Mouse (Mus musculus) layer of hippocampus, adult 11-12 months (tissue): ENCODE measurements at regions not wholly inside any gene's neighbourhood (a gene's known extent, or its start where the extent isn't known, plus 50 kb on each side); places are given as distances from the start of the nearest gene placed in this dataset.

Experiments used
- DNase-seq: peaks from one replicate; pipeline ENCODE4 v3.0.0; 2022; ENCODE audit warnings: low spot score

DNA sequence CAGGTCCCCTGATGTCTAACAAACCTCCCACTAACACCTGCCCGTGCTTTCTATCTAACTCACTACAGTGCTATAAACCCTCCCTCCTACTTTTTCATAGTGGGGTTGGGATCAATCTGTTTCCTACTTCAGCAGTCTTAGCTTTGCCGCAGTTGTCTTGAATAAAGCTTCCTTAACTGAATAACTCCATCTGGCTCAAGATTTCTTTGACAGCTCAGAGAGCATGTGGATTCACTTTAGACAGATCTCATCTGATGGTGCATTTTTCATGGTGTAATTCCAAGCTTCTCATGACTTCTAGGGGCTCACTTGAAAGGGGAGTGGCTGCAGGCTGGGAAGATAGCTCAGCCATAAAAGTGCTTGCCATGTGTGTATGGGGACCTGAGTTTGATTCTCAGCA is 313.2 kb upstream of the Dpyd start:
- peak; percentile 3 for DNase-seq

GRCm38 (mm10) chr3:118275917-118276316 is 286.0 kb upstream of the Dpyd start:
- DNase-seq: no peak

DNA sequence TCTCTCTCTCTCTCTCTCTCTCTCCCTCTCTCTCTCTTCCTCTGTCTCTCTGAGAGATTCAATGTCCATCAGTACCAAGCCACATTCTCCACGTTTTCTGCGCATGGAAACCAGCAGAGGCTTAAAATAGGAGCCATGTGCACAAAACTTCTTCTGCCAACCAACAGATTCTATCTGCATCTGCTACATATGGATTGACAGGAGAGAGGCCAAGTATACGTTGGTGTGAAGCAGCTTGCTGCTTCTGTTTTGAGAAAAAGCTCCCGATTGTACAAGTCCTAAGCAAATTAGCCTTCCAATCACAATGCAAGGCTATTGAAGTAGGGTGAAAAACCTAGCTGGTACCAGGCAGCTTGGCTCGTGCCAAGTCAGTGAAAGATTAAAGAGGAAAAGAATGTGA is 283.7 kb upstream of the Dpyd start:
- peak; percentile 9 for DNase-seq

GRCm38 (mm10) chr3:118286946-118287345 is 275.0 kb upstream of the Dpyd start:
- no peak for DNase-seq

- peak; percentile 6 for DNase-seq
Measured at GRCm38 (mm10) chr3:118325111-118325510, 236.8 kb upstream of the Dpyd start.

DNA sequence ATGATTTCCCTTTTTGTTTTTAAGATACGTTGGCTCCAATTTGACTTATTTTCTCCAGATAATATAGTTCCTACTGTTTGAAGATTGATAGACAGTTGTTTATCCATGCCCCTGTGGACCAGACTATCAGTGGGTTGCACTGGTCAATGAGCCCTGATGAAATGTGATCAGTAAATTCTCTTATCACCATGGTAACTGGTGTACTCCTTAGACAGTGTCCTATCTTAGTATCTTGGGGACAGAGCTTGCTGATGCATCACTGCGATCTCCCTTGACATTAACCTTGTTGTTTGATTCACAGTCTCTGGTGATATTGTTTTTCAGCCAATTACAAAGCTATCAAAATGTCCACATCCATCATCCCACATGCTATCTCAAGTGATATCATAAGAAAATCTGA is 233.7 kb upstream of the Dpyd start:
- DNase-seq: no peak

- no peak for DNase-seq
Measured at GRCm38 (mm10) chr3:118329132-118329674, 232.7 kb upstream of the Dpyd start.

DNA sequence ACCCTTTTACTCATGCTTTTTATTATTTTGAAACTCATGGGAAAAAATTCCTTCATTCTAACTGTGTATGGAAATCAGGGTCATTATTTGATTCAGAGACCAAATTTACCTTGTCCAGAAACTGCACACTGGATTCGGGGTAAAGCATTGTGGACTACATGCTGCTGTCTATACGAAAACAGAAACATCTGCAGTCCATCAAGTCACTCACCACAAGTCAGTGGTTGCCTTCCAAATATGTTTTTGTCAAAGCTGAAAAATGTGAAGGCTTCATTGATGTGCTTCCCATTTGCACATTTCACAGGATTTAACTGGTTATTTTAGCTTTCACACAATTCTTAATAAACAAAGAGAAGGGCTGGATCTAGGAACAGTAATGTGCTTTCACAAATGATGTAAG is 230.4 kb upstream of the Dpyd start:
- DNase-seq: no peak

DNA sequence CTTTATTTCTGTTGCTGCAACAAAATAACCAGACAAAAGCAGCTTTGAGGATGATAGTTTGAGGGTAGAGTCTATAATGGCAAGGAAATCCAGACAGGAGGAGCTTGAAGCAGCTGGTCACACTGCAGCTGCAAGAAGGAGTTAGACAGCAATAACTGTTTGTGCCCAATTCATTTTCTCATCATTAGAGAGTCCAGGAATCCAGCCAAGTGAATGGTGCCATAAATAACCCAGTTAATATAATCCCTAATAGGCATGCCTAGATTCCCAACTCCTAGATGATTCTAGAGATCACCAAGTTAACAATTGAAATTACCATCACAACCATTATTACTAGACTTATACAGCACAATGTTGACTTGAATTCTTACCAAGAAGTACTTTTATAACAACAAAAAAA is 223.2 kb upstream of the Dpyd start:
- no peak for DNase-seq

- DNase-seq: peak; percentile 40
Measured at GRCm38 (mm10) chr3:118361741-118362141, 200.2 kb upstream of the Dpyd start.
